Mouse (Mus musculus) midbrain, embryonic 16.5 days (tissue): ENCODE data around the gene Unc93b1. TPM values are rescaled to one million over a fixed set of nuclear protein-coding genes. Genes with fewer than 3 reads are reported as not detected.

Experiments used
- ATAC-seq: fragments of 200-750 bp; cut with Nextera tagmentation; 2 replicates; pipeline ENCODE4 v1.8.0; 2017; ENCODE audit warnings: moderate TSS enrichment
- H3K27ac ChIP-seq: fragments of 300-500 bp; sonication (generic); 2 replicates; pipeline ENCODE4 v1.5.1; 2014; ENCODE audit warnings: mild to moderate bottlenecking, low read length, mixed read lengths
- H3K27me3 ChIP-seq: fragments of 300-500 bp; sonication (generic); 2 replicates; pipeline ENCODE4 v1.6.1; 2014; ENCODE audit warnings: low read depth, low read length, mixed read lengths; ENCODE audit not compliant: control insufficient read depth, insufficient read depth
- H3K36me3 ChIP-seq: fragments of 300-500 bp; sonication (generic); 2 replicates; pipeline ENCODE4 v1.6.1; 2014; ENCODE audit warnings: mild to moderate bottlenecking, low read length, moderate library complexity, mixed read lengths; ENCODE audit not compliant: control insufficient read depth, insufficient read depth
- H3K4me1 ChIP-seq: fragments of 300-500 bp; sonication (generic); 2 replicates; pipeline ENCODE4 v1.6.1; 2014; ENCODE audit warnings: mild to moderate bottlenecking, low read length, mixed read lengths; ENCODE audit not compliant: control insufficient read depth, insufficient read depth
- H3K4me2 ChIP-seq: fragments of 300-500 bp; sonication (generic); 2 replicates; pipeline ENCODE4 v1.6.1; 2014; ENCODE audit warnings: mild to moderate bottlenecking, low read length, mixed read lengths
- H3K4me3 ChIP-seq: fragments of 300-500 bp; sonication (generic); 2 replicates; pipeline ENCODE4 v1.5.1; 2014; ENCODE audit warnings: low read depth, mild to moderate bottlenecking, low read length, moderate library complexity, mixed read lengths
- H3K9ac ChIP-seq: fragments of 300-500 bp; sonication (generic); 2 replicates; pipeline ENCODE4 v1.6.1; 2014; ENCODE audit warnings: low read depth, low read length, mixed read lengths
- H3K9me3 ChIP-seq: fragments of 300-500 bp; sonication (generic); replicated peaks from 2 replicates; pipeline ENCODE4 v1.6.1; 2014; ENCODE audit warnings: mild to moderate bottlenecking, low read length, mixed read lengths; ENCODE audit not compliant: control insufficient read depth, poor library complexity, severe bottlenecking
- WGBS: fragments of 180-500 bp; shearing (Covaris S2); extraction: QIAGEN DNeasy Blood & Tissue Kit; methylation state at CpG from one replicate; pipeline ENCODE4 v1.1.7; 2014; 5-methylcytosine and 5-hydroxymethylcytosine counted together
- polyA plus RNA-seq: library from polyadenylated mRNA; unstranded; fragments of >200 nt; fragmentation: Nextera tagmentation; extraction: Ambion mirVana; gene quantifications from 2 replicates; pipeline ENCODE4 v1.2.1, GENCODE M21; 2015

Unc93b1 gene
- polyA plus RNA-seq, 1 experiment from 2014 or later = 9.9 TPM

GRCm38 (mm10) chr19:3983527-3984200 lies 48.7 kb downstream of the Unc93b1 start:
- Histone ChIP-seq H3K27me3 (no peaks in the 10 kb centered on the region), H3K4me2 (no peak overlapping the region), H3K4me3 (no peak overlapping the region), H3K27ac (no peak overlapping the region), H3K4me1 (no peaks in the 10 kb centered on the region), H3K9ac (no peak overlapping the region), H3K36me3 (no peaks in the 10 kb centered on the region), H3K9me3 (no peaks in the 10 kb centered on the region)
- WGBS = 33% methylated on average over 9 of the region's 9 CpGs
- no peak for ATAC-seq

- H3K36me3 ChIP-seq = no peaks in the 10 kb centered on the region
- no peaks in the 10 kb centered on the region for H3K4me1 ChIP-seq
- no peak overlapping the region for H3K9ac ChIP-seq
- no peaks in the 10 kb centered on the region for H3K9me3 ChIP-seq
- ATAC-seq = no peak
- WGBS = 14% methylated on average over 8 of the region's 8 CpGs
- H3K4me3 ChIP-seq = no peak overlapping the region
- H3K4me2 ChIP-seq = no peak overlapping the region
- H3K27ac ChIP-seq = no peak overlapping the region
- H3K27me3 ChIP-seq = no peaks in the 10 kb centered on the region
Measured at GRCm38 (mm10) chr19:3985261-3985681, 50.3 kb downstream of the Unc93b1 start.

- WGBS = 13% methylated on average over 8 of the region's 8 CpGs
- no peaks in the 10 kb centered on the region for H3K36me3 ChIP-seq
- no peak within 1 kb of the TSS for H3K4me3 ChIP-seq
- no peak within 1 kb of the TSS for H3K9ac ChIP-seq
- H3K9me3 ChIP-seq = no peaks in the 10 kb centered on the region
- H3K4me2 ChIP-seq = no peak within 1 kb of the TSS
- no peak within 1 kb of the TSS for H3K27ac ChIP-seq
- ATAC-seq = no peak
- H3K4me1 ChIP-seq = no peaks in the 10 kb centered on the region
- H3K27me3 ChIP-seq = no peaks in the 10 kb centered on the region
Measured at GRCm38 (mm10) chr19:3986334-3986733, 51.3 kb downstream of the Unc93b1 start, which contains the start of gene Acy3. Acy3 (plus strand) TSS chr19:3986570.

DNA sequence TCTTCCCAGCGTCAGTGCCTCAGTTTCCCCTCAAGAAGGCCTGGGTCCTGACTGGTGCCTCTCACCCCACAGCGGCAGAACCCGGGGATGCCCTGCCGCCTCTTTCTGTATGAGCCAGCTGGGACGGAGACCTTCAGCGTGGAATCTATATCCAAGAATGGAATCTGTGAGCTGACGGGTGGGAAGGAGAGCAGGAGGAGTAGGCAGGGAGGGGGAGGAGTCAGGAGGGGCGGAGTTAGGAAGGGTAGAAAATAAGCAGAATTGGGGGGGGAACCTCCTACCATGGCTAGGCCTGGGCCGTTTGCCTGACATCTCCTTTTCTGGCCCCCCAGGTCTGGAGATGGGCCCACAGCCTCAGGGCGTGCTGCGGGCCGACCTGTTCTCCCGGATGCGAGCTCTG lies 53.1 kb downstream of the Unc93b1 start:
- 84% methylated on average over 14 of the region's 14 CpGs for WGBS
- Histone ChIP-seq H3K4me2 (no peak overlapping the region), H3K4me1 (no peaks in the 10 kb centered on the region), H3K9me3 (no peaks in the 10 kb centered on the region), H3K9ac (no peak overlapping the region), H3K27me3 (no peaks in the 10 kb centered on the region), H3K4me3 (no peak overlapping the region), H3K27ac (no peak overlapping the region), H3K36me3 (no peaks in the 10 kb centered on the region)
- no peak for ATAC-seq

GRCm38 (mm10) chr19:3988750-3989149 lies 53.8 kb downstream of the Unc93b1 start:
- Histone ChIP-seq H3K4me3 (no peak overlapping the region), H3K9ac (no peak overlapping the region), H3K4me2 (no peak overlapping the region), H3K4me1 (no peaks in the 10 kb centered on the region), H3K27ac (no peak overlapping the region), H3K36me3 (no peaks in the 10 kb centered on the region), H3K27me3 (no peaks in the 10 kb centered on the region), H3K9me3 (no peaks in the 10 kb centered on the region)
- WGBS = 90% methylated on average over 4 of the region's 4 CpGs
- no peak for ATAC-seq

- no peaks in the 10 kb centered on the region for H3K9me3 ChIP-seq
- no peaks in the 10 kb centered on the region for H3K36me3 ChIP-seq
- WGBS = 70% methylated on average over 6 of the region's 6 CpGs
- ATAC-seq = no peak
- no peaks in the 10 kb centered on the region for H3K27me3 ChIP-seq
- H3K9ac ChIP-seq = no peak overlapping the region
- H3K4me1 ChIP-seq = no peaks in the 10 kb centered on the region
- no peak overlapping the region for H3K27ac ChIP-seq
- H3K4me3 ChIP-seq = no peak overlapping the region
- H3K4me2 ChIP-seq = no peak overlapping the region
Measured at GRCm38 (mm10) chr19:3990804-3991203, 55.8 kb downstream of the Unc93b1 start.

GRCm38 (mm10) chr19:3991562-3991961 lies 56.6 kb downstream of the Unc93b1 start:
- WGBS = 96% methylated on average over 3 of the region's 3 CpGs
- no peak for ATAC-seq
- Histone ChIP-seq H3K27ac (no peak overlapping the region), H3K4me2 (no peak overlapping the region), H3K4me1 (no peaks in the 10 kb centered on the region), H3K4me3 (no peak overlapping the region), H3K36me3 (no peaks in the 10 kb centered on the region), H3K9ac (no peak overlapping the region), H3K27me3 (no peaks in the 10 kb centered on the region), H3K9me3 (no peaks in the 10 kb centered on the region)

DNA sequence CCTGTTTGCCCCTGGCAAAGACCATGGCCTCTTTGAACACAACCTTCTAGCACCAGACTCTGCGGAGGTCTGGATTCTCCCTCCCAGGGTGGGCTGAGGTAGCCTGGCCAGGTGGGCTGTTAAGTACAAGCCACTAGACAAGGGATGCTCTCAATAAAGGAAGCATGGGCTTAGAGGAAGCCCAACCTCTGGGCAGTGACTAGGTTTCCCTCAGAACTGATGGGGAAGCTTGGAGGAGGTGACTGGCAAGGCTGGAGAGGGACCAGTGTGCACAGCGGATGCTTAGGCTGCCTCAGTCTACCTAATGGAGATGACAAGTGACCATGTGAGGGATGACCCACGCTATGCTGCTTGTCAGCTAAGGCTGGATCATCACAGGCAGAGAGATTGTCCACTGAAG lies 57.0 kb downstream of the Unc93b1 start:
- Histone ChIP-seq H3K27ac (no peak overlapping the region), H3K27me3 (no peaks in the 10 kb centered on the region), H3K4me2 (no peak overlapping the region), H3K36me3 (no peaks in the 10 kb centered on the region), H3K9ac (no peak overlapping the region), H3K9me3 (no peaks in the 10 kb centered on the region), H3K4me3 (no peak overlapping the region), H3K4me1 (no peaks in the 10 kb centered on the region)
- 87% methylated on average over 3 of the region's 3 CpGs for WGBS
- no peak for ATAC-seq

DNA sequence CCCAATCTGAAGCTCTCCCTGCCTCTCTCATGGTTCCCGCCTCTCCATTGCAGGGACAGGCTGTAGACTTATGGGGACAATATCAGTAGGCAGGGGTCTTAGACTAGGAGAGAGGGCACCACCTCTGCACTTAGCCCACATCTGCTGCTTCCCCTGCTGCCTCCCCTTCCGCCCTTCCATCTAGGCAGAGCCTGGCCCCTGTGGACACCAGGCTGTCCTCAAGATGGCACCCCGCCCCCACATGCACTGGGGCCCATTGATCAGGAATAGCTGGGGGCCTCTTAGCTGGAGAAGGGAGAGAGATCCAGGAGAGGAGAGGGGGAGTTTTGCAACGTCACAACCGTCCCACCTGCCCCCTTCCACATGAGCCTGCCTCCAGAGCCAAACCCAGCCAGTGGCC lies 57.4 kb downstream of the Unc93b1 start, which contains the start of gene Tbx10:
Gene Tbx10, plus strand, starts transcription at position 337 of the 400 bp plus-strand sequence.
- no peak within 1 kb of the TSS for H3K27ac ChIP-seq
- H3K27me3 ChIP-seq = no peaks in the 10 kb centered on the region
- ATAC-seq = no peak
- no peaks in the 10 kb centered on the region for H3K4me1 ChIP-seq
- 61% methylated on average over 5 of the region's 5 CpGs for WGBS
- no peaks in the 10 kb centered on the region for H3K36me3 ChIP-seq
- no peak within 1 kb of the TSS for H3K4me3 ChIP-seq
- no peak within 1 kb of the TSS for H3K9ac ChIP-seq
- H3K4me2 ChIP-seq = no peak within 1 kb of the TSS
- H3K9me3 ChIP-seq = no peaks in the 10 kb centered on the region
